Mouse (Mus musculus) MEL (cell line): ENCODE measurements around the gene Abcb11. TPM values are rescaled to one million over a fixed set of nuclear protein-coding genes. Genes with fewer than 3 reads are reported as not detected.

Experiments
- DNase-seq: peaks from one replicate; pipeline ENCODE4 v3.0.0; 2011; ENCODE audit warnings: low read depth, low spot score
- H3K27ac ChIP-seq: 2 replicates; pipeline ENCODE4 v1.5.1; 2012; ENCODE audit warnings: low read depth, mild to moderate bottlenecking, control low read depth, low read length, moderate library complexity; ENCODE audit not compliant: control insufficient read depth
- H3K27me3 ChIP-seq, 2 experiments: fragments of 150-350 bp in 1 of 2; sonication (generic) in 1 of 2; 2 replicates each; pipeline ENCODE4 v1.6.1; 2012; ENCODE audit warnings: low read length in 2 of 2, mild to moderate bottlenecking in 2 of 2, improper control_type of control experiment in 1 of 2, moderate library complexity in 1 of 2; ENCODE audit not compliant: insufficient read depth in 2 of 2, control insufficient read depth in 1 of 2
- H3K36me3 ChIP-seq, 2 experiments: 2 replicates each; pipeline ENCODE4 v1.6.1; 2012 to 2014; ENCODE audit warnings: low read length in 2 of 2, improper control_type of control experiment in 1 of 2, inconsistent platforms in 1 of 2, mild to moderate bottlenecking in 1 of 2; ENCODE audit not compliant: insufficient read depth in 2 of 2, control insufficient read depth in 1 of 2
- H3K4me1 ChIP-seq, 2 experiments: fragments of 150-350 bp in 1 of 2; sonication (generic) in 1 of 2; 2 replicates each; pipeline ENCODE4 v1.6.1; 2012; ENCODE audit warnings: low read length in 2 of 2, improper control_type of control experiment in 1 of 2, mild to moderate bottlenecking in 1 of 2; ENCODE audit not compliant: insufficient read depth in 2 of 2, control insufficient read depth in 1 of 2
- H3K4me3 ChIP-seq, 2 experiments: fragments of 150-350 bp in 1 of 2; sonication (generic) in 1 of 2; 2 replicates each; pipeline ENCODE4 v1.5.1; 2012; ENCODE audit warnings: low read depth in 2 of 2, low read length in 2 of 2, mild to moderate bottlenecking in 2 of 2, moderate library complexity in 2 of 2, control low read depth in 1 of 2, improper control_type of control experiment in 1 of 2; ENCODE audit not compliant: control insufficient read depth in 1 of 2, insufficient read depth in 1 of 2
- H3K79me2 ChIP-seq: 2 replicates; pipeline ENCODE4 v1.6.1; 2012; ENCODE audit warnings: mild to moderate bottlenecking, low read length, moderate library complexity; ENCODE audit not compliant: control insufficient read depth, poor library complexity, insufficient read depth
- H3K9ac ChIP-seq: 2 replicates; pipeline ENCODE4 v1.6.1; 2012; ENCODE audit warnings: low read depth, mild to moderate bottlenecking, control low read depth, low read length, moderate library complexity; ENCODE audit not compliant: control insufficient read depth, poor library complexity, severe bottlenecking
- H3K9me3 ChIP-seq: fragments of 150-350 bp; sonication (generic); replicated peaks from 2 replicates; pipeline ENCODE4 v1.6.1; 2012; ENCODE audit warnings: mild to moderate bottlenecking, low read length, improper control_type of control experiment, moderate library complexity; ENCODE audit not compliant: insufficient read depth
- CHD2 ChIP-seq: IDR thresholded peaks from 2 replicates; pipeline ENCODE4 v1.6.1; 2011; ENCODE audit warnings: low read length, improper control_type of control experiment
- ELF1 ChIP-seq: IDR thresholded peaks from 2 replicates; pipeline ENCODE4 v1.6.1; 2014; ENCODE audit warnings: low read depth, mild to moderate bottlenecking, inconsistent platforms, low read length, improper control_type of control experiment, moderate library complexity
- ETS1 ChIP-seq: IDR thresholded peaks from 2 replicates; pipeline ENCODE4 v1.6.1; 2012; ENCODE audit warnings: low read depth, mild to moderate bottlenecking, inconsistent platforms, low read length, improper control_type of control experiment, moderate library complexity
- GABPA ChIP-seq: IDR thresholded peaks from 2 replicates; pipeline ENCODE4 v1.6.1; 2012; ENCODE audit warnings: low read depth, mild to moderate bottlenecking, inconsistent platforms, low read length, improper control_type of control experiment, moderate library complexity
- HCFC1 ChIP-seq: IDR thresholded peaks from 2 replicates; pipeline ENCODE4 v1.6.1; 2012; ENCODE audit warnings: low read depth, mild to moderate bottlenecking, inconsistent platforms, low read length, improper control_type of control experiment, moderate library complexity
- KAT2A ChIP-seq: conservative IDR thresholded peaks from 2 replicates; pipeline ENCODE4 v1.6.1; 2012; ENCODE audit warnings: low read depth, low read length, improper control_type of control experiment, inconsistent platforms
- MAX ChIP-seq: IDR thresholded peaks from 2 replicates; pipeline ENCODE4 v1.6.1; 2011; ENCODE audit warnings: low read length, improper control_type of control experiment
- MAZ ChIP-seq: IDR thresholded peaks from 2 replicates; pipeline ENCODE4 v1.6.1; 2012; ENCODE audit warnings: low read depth, mild to moderate bottlenecking, inconsistent platforms, low read length, improper control_type of control experiment
- MEF2A ChIP-seq: IDR thresholded peaks from 2 replicates; pipeline ENCODE4 v1.6.1; 2014; ENCODE audit warnings: low read depth, mild to moderate bottlenecking, inconsistent platforms, low read length, improper control_type of control experiment; ENCODE audit not compliant: poor library complexity, insufficient replicate concordance, severe bottlenecking; ENCODE audit errors: extremely low read depth
- MYC ChIP-seq: IDR thresholded peaks from 2 replicates; pipeline ENCODE4 v1.6.1; 2011; ENCODE audit warnings: low read depth, mild to moderate bottlenecking, low read length, improper control_type of control experiment, moderate library complexity
- POLR2A ChIP-seq, 2 experiments: IDR thresholded peaks; 2 replicates each; pipeline ENCODE4 v1.6.1; 2011 to 2012; ENCODE audit warnings: low read length in 2 of 2, mild to moderate bottlenecking in 2 of 2, control low read depth in 1 of 2, improper control_type of control experiment in 1 of 2, low read depth in 1 of 2, moderate library complexity in 1 of 2; ENCODE audit not compliant: control insufficient read depth in 1 of 2, insufficient read depth in 1 of 2, poor library complexity in 1 of 2
- POLR2AphosphoS2 ChIP-seq: IDR thresholded peaks from 2 replicates; pipeline ENCODE4 v1.6.1; 2011; ENCODE audit warnings: low read length, improper control_type of control experiment
- POLR2AphosphoS5 ChIP-seq: IDR thresholded peaks from 2 replicates; pipeline ENCODE4 v1.6.1; 2012; ENCODE audit warnings: low read depth, borderline replicate concordance, mild to moderate bottlenecking, inconsistent platforms, low read length, moderate library complexity, mixed read lengths
- RAD21 ChIP-seq: IDR thresholded peaks from 2 replicates; pipeline ENCODE4 v1.6.1; 2011; ENCODE audit warnings: mild to moderate bottlenecking, low read depth, low read length, improper control_type of control experiment
- SMC3 ChIP-seq: IDR thresholded peaks from 2 replicates; pipeline ENCODE4 v1.6.1; 2011; ENCODE audit warnings: low read depth, low read length, improper control_type of control experiment
- TAL1 ChIP-seq: IDR thresholded peaks from 2 replicates; pipeline ENCODE4 v1.6.1; 2012; ENCODE audit warnings: mild to moderate bottlenecking, inconsistent platforms, low read length, moderate library complexity, mixed read lengths
- TCF12 ChIP-seq: IDR thresholded peaks from 2 replicates; pipeline ENCODE4 v1.6.1; 2014; ENCODE audit warnings: low read depth, mild to moderate bottlenecking, inconsistent platforms, low read length, improper control_type of control experiment, moderate library complexity
- UBTF ChIP-seq: IDR thresholded peaks from 2 replicates; pipeline ENCODE4 v1.6.1; 2012; ENCODE audit warnings: low read depth, mild to moderate bottlenecking, inconsistent platforms, low read length, improper control_type of control experiment, moderate library complexity, borderline replicate concordance; ENCODE audit not compliant: insufficient read depth
- ZC3H11A ChIP-seq: IDR thresholded peaks from 2 replicates; pipeline ENCODE4 v1.6.1; 2012; ENCODE audit warnings: low read depth, mild to moderate bottlenecking, inconsistent platforms, low read length, improper control_type of control experiment
- ZKSCAN1 ChIP-seq: IDR thresholded peaks from 2 replicates; pipeline ENCODE4 v1.6.1; 2012; ENCODE audit warnings: low read depth, mild to moderate bottlenecking, inconsistent platforms, low read length, improper control_type of control experiment, moderate library complexity
- ZNF384 ChIP-seq: IDR thresholded peaks from 2 replicates; pipeline ENCODE4 v1.6.1; 2012; ENCODE audit warnings: low read depth, mild to moderate bottlenecking, inconsistent platforms, low read length, improper control_type of control experiment
- polyA plus RNA-seq, 2 experiments: library from polyadenylated mRNA; stranded (reverse) in 1 of 2; unstranded in 1 of 2; fragments of >175 nt in 1 of 2; fragments of >200 nt in 1 of 2; gene quantifications; 2 replicates each; pipeline versions ENCODE4 v1.2.1 to v1.2.4; 2012; ENCODE audit warnings: low replicate concordance in 2 of 2, low read depth in 1 of 2; ENCODE audit not compliant: insufficient read length in 2 of 2, insufficient read depth in 1 of 2, missing spikeins in 1 of 2
- total RNA-seq: library from RNA; depleted of rRNA; stranded (reverse); fragments of 300-350 nt; gene quantifications from 2 replicates; pipeline ENCODE4 v1.2.3, GENCODE M21; 2012

Abcb11 gene
- total and polyA plus RNA-seq, 3 experiments, result not detected

DNA sequence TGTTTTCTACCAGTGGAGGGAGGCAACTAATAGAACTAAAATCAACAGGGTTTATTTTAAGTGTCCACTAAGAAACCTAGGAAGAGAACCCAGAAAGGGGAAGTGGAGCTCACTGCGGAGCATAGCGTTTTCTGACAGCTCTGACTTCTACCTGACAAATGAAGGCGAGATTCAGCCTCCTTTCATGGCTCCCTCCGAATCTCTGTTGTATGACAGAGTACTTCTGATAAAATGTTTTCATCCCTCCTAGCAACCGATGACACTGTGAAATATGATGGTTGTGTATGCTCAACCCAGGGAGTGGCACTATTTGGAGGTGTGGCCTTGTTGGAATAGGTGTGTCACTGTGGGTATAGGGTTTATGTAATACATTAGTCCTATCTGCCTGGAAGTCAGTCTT, 40.4 kb upstream of the Abcb11 start:
- no peaks in the 10 kb centered on the region for H3K9me3 ChIP-seq
- no peak overlapping the region for H3K9ac ChIP-seq
- TF ChIP-seq ZNF384 (no peak), MAX (no peak), ETS1 (no peak), RAD21 (no peak), KAT2A (no peak), ZKSCAN1 (no peak), TCF12 (no peak), GABPA (no peak), UBTF (no peak), MYC (no peak), HCFC1 (no peak), TAL1 (no peak), ELF1 (no peak)
- H3K4me1 ChIP-seq, result no peaks in the 10 kb centered on the region
- no peak overlapping the region for H3K4me3 ChIP-seq
- no peaks in the 10 kb centered on the region for H3K79me2 ChIP-seq
- H3K36me3 ChIP-seq, result no peaks in the 10 kb centered on the region
- H3K27ac ChIP-seq, result no peak overlapping the region
- no peak for DNase-seq
- H3K27me3 ChIP-seq, result no peaks in the 10 kb centered on the region

DNA sequence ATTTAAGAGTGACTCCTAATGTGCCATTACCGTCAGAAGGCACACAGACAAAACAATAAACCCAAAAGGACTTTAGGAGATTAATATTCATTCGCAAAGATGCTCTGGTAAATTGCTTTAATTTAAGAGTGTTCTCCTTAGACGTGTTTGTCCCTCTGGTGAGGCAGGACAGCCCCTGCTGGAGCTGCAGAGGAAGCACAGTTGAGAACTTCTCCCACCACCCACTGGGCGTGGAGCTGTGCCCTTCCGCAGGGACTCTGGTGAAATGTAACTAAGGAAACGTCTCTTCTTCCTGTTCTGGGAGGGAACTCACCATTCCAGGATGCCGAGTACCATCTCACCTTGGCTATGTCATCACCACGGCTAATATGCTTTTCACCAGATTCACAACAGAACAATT, 39.3 kb upstream of the Abcb11 start:
- no peak overlapping the region for H3K4me3 ChIP-seq
- no peak for DNase-seq
- no peaks in the 10 kb centered on the region for H3K4me1 ChIP-seq
- H3K27me3 ChIP-seq, result no peaks in the 10 kb centered on the region
- no peaks in the 10 kb centered on the region for H3K79me2 ChIP-seq
- H3K27ac ChIP-seq, result no peak overlapping the region
- no peaks in the 10 kb centered on the region for H3K9me3 ChIP-seq
- H3K9ac ChIP-seq, result no peak overlapping the region
- TF ChIP-seq UBTF (no peak), CHD2 (no peak), ZKSCAN1 (no peak), MAZ (no peak), MYC (no peak), SMC3 (no peak), POLR2AphosphoS5 (no peak), MEF2A (no peak), ZNF384 (no peak), ETS1 (no peak), GABPA (no peak), POLR2AphosphoS2 (no peak), MAX (no peak), POLR2A (IDR thresholded peaks at IDR 0.05; ENCODE audit: control insufficient read depth in 1 of 2, insufficient read depth in 1 of 2, low read depth in 1 of 2, low read length in 2 of 2, poor library complexity in 1 of 2) (no peak), HCFC1 (no peak), ZC3H11A (no peak)
- H3K36me3 ChIP-seq, result no peaks in the 10 kb centered on the region
